Mouse (Mus musculus) adrenal gland, postnatal 4 days (tissue): ENCODE measurements around the gene Glt8d1. TPM values are rescaled to one million over a fixed set of nuclear protein-coding genes. Genes with fewer than 3 reads are reported as not detected.

Experiments used
- total RNA-seq, 2 experiments: library from RNA; stranded (reverse); gene quantifications; 2 replicates each; pipeline ENCODE4 v1.2.3; 2021

Gene Glt8d1
- total RNA-seq, 2 experiments from 2014 or later = 66.0 to 67.0 TPM

Other genes starting within 250 kb of the Glt8d1 start
- 10 to 100 TPM; 22.2 to 24.4 TPM for gene Tmem110, start 175.8 kb upstream of the Glt8d1 start, total RNA-seq
- gene Mustn1, start 122.2 kb upstream of the Glt8d1 start, total RNA-seq = 10 to 100 TPM in 1 of 2 experiments, 1 to 10 TPM in 1; 3.8 to 12.1 TPM
- gene Itih4, start 114.9 kb upstream of the Glt8d1 start, total RNA-seq = 100 to 1,000 TPM in 1 of 2 experiments, 1 to 10 TPM in 1; 4.4 to 173 TPM
- gene Itih3, start 77.6 kb upstream of the Glt8d1 start, total RNA-seq = 100 to 1,000 TPM in 1 of 2 experiments, 1 to 10 TPM in 1; 4.4 to 139 TPM
- 10 to 100 TPM in 1 of 2 experiments, 1 to 10 TPM in 1; 1.3 to 58.7 TPM for gene Itih1, start 58.1 kb upstream of the Glt8d1 start, total RNA-seq
- gene Nek4, start 50.0 kb upstream of the Glt8d1 start, total RNA-seq = 10 to 100 TPM; 12.4 to 13.8 TPM
- 100 to 1,000 TPM; 232 to 265 TPM for gene Spcs1, start 272 bp downstream of the Glt8d1 start, total RNA-seq
- 10 to 100 TPM; 71.4 to 77.5 TPM for gene Pbrm1, start 17.7 kb downstream of the Glt8d1 start, total RNA-seq
- gene Gnl3, start 17.8 kb downstream of the Glt8d1 start, total RNA-seq = 10 to 100 TPM; 85.6 to 98.0 TPM
- gene Smim4, start 127.6 kb downstream of the Glt8d1 start, total RNA-seq = 10 to 100 TPM; 62.0 to 76.4 TPM
- gene Nt5dc2, start 129.7 kb downstream of the Glt8d1 start, total RNA-seq = 10 to 100 TPM; 82.1 to 84.4 TPM
- gene Stab1, start 167.2 kb downstream of the Glt8d1 start, total RNA-seq = 100 to 1,000 TPM in 1 of 2 experiments, 10 to 100 TPM in 1; 94.1 to 101 TPM
- 10 to 100 TPM in 1 of 2 experiments, 1 to 10 TPM in 1; 5.0 to 13.9 TPM for gene Tnnc1, start 206.9 kb downstream of the Glt8d1 start, total RNA-seq
- gene Nisch, start 215.5 kb downstream of the Glt8d1 start, total RNA-seq = 100 to 1,000 TPM; 496 to 522 TPM
- 10 to 100 TPM; 12.6 to 20.0 TPM for gene Sema3g, start 216.5 kb downstream of the Glt8d1 start, total RNA-seq
- gene Phf7, start 249.9 kb downstream of the Glt8d1 start, total RNA-seq = 10 to 100 TPM; 12.4 to 12.6 TPM